Mouse (Mus musculus): Measurements from ENCODE around the gene Dab1. TPM values are rescaled to one million over a fixed set of nuclear protein-coding genes. Genes with fewer than 3 reads are reported as not detected.

Gene Dab1
- polyA plus RNA-seq, 1 experiment from 2014 or later, result 1.3 TPM

DNA sequence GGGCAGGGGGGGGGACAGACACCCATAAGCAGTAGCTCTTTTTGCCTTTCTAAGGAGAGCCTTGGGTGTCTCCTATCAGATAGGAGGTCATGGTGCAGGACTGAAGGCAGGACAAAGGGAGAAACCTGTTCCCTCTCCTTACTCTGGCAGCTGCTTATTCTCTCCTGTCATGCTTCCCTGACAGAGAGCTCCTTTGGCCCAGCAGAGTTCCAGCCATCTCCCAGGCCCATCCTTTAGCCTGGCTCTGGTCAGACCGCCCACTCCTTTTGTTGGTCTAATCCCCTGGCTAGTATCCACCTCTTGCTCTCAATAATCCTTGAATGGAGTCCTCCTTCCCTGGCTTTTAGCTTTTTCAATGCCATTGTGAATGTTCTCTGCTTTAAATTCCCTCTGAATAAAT is 878.1 kb downstream of the Dab1 start:
- H3K4me2 ChIP-seq (ENCODE audit: low read depth, low read length), result no peak overlapping the region
- H3K4me3 ChIP-seq (ENCODE audit: low read depth, low read length), result no peak overlapping the region
- 76% methylated on average over 1 of the region's 1 CpGs for WGBS (ENCODE audit: insufficient replicate concordance)
- H3K36me3 ChIP-seq (ENCODE audit: control insufficient read depth, insufficient read depth), result no peaks in the 10 kb centered on the region
- no peaks in the 10 kb centered on the region for H3K9me3 ChIP-seq (replicated peaks; ENCODE audit: control insufficient read depth, low read length)
- no peaks in the 10 kb centered on the region for H3K27me3 ChIP-seq (ENCODE audit: control insufficient read depth, insufficient read depth, low read depth, low read length)
- no peak overlapping the region for H3K9ac ChIP-seq (ENCODE audit: low read depth, low read length)
- ATAC-seq (ENCODE audit: low read depth), result no peak
- H3K27ac ChIP-seq (ENCODE audit: low read length), result no peak overlapping the region
- no peaks in the 10 kb centered on the region; the same call in 1 of the 2 replicates for H3K4me1 ChIP-seq (ENCODE audit: control insufficient read depth, low read depth, low read length)

DNA sequence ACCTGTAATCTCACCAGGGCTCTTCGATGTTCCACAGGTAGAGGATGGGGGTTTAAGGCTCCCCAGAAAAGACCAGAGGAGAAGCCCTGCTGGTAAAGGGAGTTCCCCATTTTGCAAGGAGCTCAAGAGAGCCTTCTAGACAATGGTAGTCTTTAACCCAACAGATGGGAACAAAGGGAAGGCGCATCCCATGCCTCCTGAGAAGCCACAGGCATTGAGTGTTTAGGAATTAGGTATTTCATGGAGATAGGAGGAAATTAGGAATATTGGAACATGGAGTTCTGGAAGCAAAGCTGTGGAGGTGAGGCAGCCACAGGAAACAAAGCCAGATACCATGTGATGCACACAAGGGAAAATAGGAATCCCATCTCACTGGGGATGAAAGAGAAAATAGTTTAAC is 881.0 kb downstream of the Dab1 start:
- no peaks in the 10 kb centered on the region for H3K27me3 ChIP-seq (ENCODE audit: control insufficient read depth, insufficient read depth, low read depth, low read length)
- no peak for ATAC-seq (ENCODE audit: low read depth)

DNA sequence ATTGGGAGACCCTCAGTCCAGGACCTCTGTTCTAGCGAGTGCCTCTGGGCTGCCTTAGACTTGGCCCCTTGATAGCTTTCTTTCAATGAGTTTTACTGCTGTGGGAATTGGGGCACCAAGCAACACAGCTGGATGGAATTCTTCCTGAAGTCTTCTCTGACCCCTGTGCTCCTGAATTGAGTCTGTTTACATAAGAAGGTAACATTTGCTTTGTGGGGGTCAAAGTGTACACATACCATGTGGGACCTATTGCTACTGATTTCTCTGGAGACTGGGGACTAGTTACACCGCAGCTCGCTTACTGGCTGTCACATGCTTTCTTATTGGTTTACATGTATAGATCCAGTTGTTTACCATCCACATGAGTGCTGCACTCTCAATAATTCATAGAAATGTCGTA is 881.5 kb downstream of the Dab1 start:
- no peak overlapping the region for H3K27ac ChIP-seq (ENCODE audit: low read length)
- peak; percentile 73; the same call in 1 of the 2 replicates for ATAC-seq (ENCODE audit: low read depth)
- no peak overlapping the region for H3K4me2 ChIP-seq (ENCODE audit: low read depth, low read length)
- no peaks in the 10 kb centered on the region for H3K36me3 ChIP-seq (ENCODE audit: control insufficient read depth, insufficient read depth)
- H3K27me3 ChIP-seq (ENCODE audit: control insufficient read depth, insufficient read depth, low read depth, low read length), result no peaks in the 10 kb centered on the region
- no peaks in the 10 kb centered on the region; the same call in 1 of the 2 replicates for H3K4me1 ChIP-seq (ENCODE audit: control insufficient read depth, low read depth, low read length)
- no peak overlapping the region for H3K4me3 ChIP-seq (ENCODE audit: low read depth, low read length)
- H3K9me3 ChIP-seq (replicated peaks; ENCODE audit: control insufficient read depth, low read length), result no peaks in the 10 kb centered on the region
- H3K9ac ChIP-seq (ENCODE audit: low read depth, low read length), result no peak overlapping the region
- 48% methylated on average over 4 of the region's 4 CpGs for WGBS (ENCODE audit: insufficient replicate concordance)

More for the DNA sequence above, 881.0 kb downstream of the Dab1 start:
- Histone ChIP-seq H3K4me2 (ENCODE audit: low read depth, low read length) (no peak overlapping the region), H3K9ac (ENCODE audit: low read depth, low read length) (no peak overlapping the region), H3K36me3 (ENCODE audit: control insufficient read depth, insufficient read depth) (no peaks in the 10 kb centered on the region), H3K4me1 (ENCODE audit: control insufficient read depth, low read depth, low read length) (no peaks in the 10 kb centered on the region; the same call in 1 of the 2 replicates), H3K9me3 (replicated peaks; ENCODE audit: control insufficient read depth, low read length) (no peaks in the 10 kb centered on the region), H3K27ac (ENCODE audit: low read length) (no peak overlapping the region), H3K4me3 (ENCODE audit: low read depth, low read length) (no peak overlapping the region)
- 58% methylated on average over 2 of the region's 2 CpGs for WGBS (ENCODE audit: insufficient replicate concordance)

DNA sequence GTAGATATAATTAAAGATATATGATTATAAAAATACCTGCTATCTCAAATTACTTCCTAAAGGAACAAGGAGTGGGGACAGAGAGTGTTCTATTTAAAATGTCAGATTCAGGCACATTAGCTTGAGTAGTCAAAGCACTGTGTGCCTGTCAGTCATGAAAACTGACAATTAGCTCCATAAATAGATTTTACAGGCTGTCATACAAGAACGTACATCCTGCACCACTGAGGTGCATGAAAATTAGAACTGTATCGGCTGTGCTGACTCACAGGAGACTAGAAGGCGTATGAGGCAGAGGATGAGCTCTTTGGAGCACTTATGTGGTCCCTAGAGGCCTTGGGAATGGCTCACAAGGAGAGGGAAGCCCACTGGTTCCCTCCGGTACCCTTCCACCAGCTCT is 882.1 kb downstream of the Dab1 start:
- H3K27me3 ChIP-seq (ENCODE audit: control insufficient read depth, insufficient read depth, low read depth, low read length), result no peaks in the 10 kb centered on the region
- no peaks in the 10 kb centered on the region; the same call in 1 of the 2 replicates for H3K4me1 ChIP-seq (ENCODE audit: control insufficient read depth, low read depth, low read length)
- H3K36me3 ChIP-seq (ENCODE audit: control insufficient read depth, insufficient read depth), result no peaks in the 10 kb centered on the region
- ATAC-seq (ENCODE audit: low read depth), result no peak
- H3K9ac ChIP-seq (ENCODE audit: low read depth, low read length), result no peak overlapping the region
- no peak overlapping the region for H3K4me2 ChIP-seq (ENCODE audit: low read depth, low read length)
- WGBS (ENCODE audit: insufficient replicate concordance), result 63% methylated on average over 4 of the region's 4 CpGs
- H3K27ac ChIP-seq (ENCODE audit: low read length), result no peak overlapping the region
- H3K4me3 ChIP-seq (ENCODE audit: low read depth, low read length), result no peak overlapping the region
- no peaks in the 10 kb centered on the region for H3K9me3 ChIP-seq (replicated peaks; ENCODE audit: control insufficient read depth, low read length)

DNA sequence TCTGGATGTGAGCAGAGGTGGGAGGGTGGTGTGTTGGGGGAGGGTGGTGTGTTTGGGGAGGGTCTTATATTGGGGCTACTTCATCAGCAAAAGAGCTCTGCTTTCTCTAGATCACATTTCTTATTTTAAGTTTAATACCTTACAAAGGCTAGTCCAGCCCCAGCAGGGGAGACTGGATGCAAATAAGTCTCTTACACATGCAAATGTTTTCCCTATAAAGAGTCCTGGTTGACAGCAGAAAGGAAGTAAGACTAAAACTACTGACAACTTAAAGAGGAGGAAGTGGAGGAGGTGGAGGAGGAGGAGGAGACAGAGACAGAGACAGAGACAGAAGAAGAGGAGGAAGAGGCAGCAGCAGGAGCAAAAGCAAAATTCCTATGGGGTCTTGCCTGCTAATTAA is 885.8 kb downstream of the Dab1 start:
- H3K4me1 ChIP-seq (ENCODE audit: control insufficient read depth, low read depth, low read length), result no peaks in the 10 kb centered on the region; the same call in 1 of the 2 replicates
- H3K4me3 ChIP-seq (ENCODE audit: low read depth, low read length), result no peak overlapping the region
- ATAC-seq (ENCODE audit: low read depth), result no peak
- H3K27ac ChIP-seq (ENCODE audit: low read length), result no peak overlapping the region
- H3K9me3 ChIP-seq (replicated peaks; ENCODE audit: control insufficient read depth, low read length), result no peaks in the 10 kb centered on the region
- no peak overlapping the region for H3K4me2 ChIP-seq (ENCODE audit: low read depth, low read length)
- no peaks in the 10 kb centered on the region for H3K27me3 ChIP-seq (ENCODE audit: control insufficient read depth, insufficient read depth, low read depth, low read length)
- H3K9ac ChIP-seq (ENCODE audit: low read depth, low read length), result no peak overlapping the region
- H3K36me3 ChIP-seq (ENCODE audit: control insufficient read depth, insufficient read depth), result no peaks in the 10 kb centered on the region

DNA sequence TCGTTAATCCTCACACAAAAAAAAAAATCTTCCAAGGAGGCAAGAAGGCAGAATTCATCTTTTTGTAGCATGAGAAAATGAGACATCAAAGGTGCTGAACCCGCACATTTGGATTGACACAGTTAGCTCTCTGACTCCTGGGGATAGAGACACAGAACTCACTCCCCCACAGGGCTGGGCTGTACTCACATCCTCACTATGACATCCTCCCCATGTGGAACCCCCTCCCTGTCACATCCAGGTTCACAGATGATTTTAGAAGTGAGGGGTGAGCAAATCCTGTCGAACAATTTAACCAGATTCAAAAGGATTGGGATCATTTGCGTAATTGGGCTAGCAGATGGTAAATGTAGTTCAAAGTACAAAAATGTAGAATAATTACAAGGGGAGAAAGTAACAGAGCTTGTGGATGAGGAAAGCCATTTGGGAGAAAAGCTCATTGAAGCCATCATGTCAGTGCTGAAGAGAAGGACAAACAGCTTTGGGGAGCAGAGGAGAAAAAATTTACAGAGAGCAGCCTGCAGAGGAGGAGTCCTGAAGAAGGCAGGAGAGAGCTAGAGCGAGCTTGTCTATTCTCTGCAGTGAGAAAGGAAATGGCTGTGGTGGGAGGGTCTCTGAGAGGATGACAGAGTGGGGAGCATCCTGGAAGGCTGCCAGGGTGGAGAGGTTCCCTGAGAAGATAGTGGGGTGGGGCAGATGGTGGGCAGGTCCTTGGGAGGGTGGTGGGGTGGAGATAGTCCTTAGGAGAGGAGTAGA is 890.2 kb downstream of the Dab1 start:
- H3K4me1 ChIP-seq (ENCODE audit: control insufficient read depth, low read depth, low read length), result no peaks in the 10 kb centered on the region
- ATAC-seq (ENCODE audit: low read depth), result no peak
- no peak overlapping the region for H3K9ac ChIP-seq (ENCODE audit: low read depth, low read length)
- H3K27ac ChIP-seq (ENCODE audit: low read length), result no peak overlapping the region
- H3K4me3 ChIP-seq (ENCODE audit: low read depth, low read length), result no peak overlapping the region
- no peaks in the 10 kb centered on the region for H3K9me3 ChIP-seq (replicated peaks; ENCODE audit: control insufficient read depth, low read length)
- H3K4me2 ChIP-seq (ENCODE audit: low read depth, low read length), result no peak overlapping the region
- 44% methylated on average over 5 of the region's 5 CpGs for WGBS (ENCODE audit: insufficient replicate concordance)
- H3K27me3 ChIP-seq (ENCODE audit: control insufficient read depth, insufficient read depth, low read depth, low read length), result no peaks in the 10 kb centered on the region
- H3K36me3 ChIP-seq (ENCODE audit: control insufficient read depth, insufficient read depth), result no peaks in the 10 kb centered on the region

DNA sequence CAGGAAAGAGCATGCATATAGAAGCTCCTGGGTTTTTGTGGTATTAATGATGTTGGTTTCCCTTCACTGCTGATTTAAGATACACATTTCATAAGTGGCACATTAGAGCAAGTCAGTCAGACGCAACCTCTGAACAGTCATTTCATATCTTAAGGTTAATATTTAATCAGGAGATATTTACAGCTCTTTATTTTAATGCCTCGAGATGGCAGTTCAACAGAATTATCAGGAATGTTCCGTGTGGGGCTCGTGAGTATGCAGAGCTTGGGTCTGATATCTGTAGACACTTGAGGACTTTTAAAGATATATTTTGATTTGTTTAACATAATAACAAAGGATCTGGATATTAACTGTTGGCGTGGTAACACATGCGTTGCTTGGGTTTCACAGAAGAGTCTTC is 892.7 kb downstream of the Dab1 start:
- no peak overlapping the region for H3K9ac ChIP-seq (ENCODE audit: low read depth, low read length)
- H3K36me3 ChIP-seq (ENCODE audit: control insufficient read depth, insufficient read depth), result no peaks in the 10 kb centered on the region
- no peaks in the 10 kb centered on the region for H3K4me1 ChIP-seq (ENCODE audit: control insufficient read depth, low read depth, low read length)
- no peaks in the 10 kb centered on the region for H3K9me3 ChIP-seq (replicated peaks; ENCODE audit: control insufficient read depth, low read length)
- H3K4me2 ChIP-seq (ENCODE audit: low read depth, low read length), result no peak overlapping the region
- H3K4me3 ChIP-seq (ENCODE audit: low read depth, low read length), result no peak overlapping the region
- no peak overlapping the region for H3K27ac ChIP-seq (ENCODE audit: low read length)
- no peaks in the 10 kb centered on the region for H3K27me3 ChIP-seq (ENCODE audit: control insufficient read depth, insufficient read depth, low read depth, low read length)
- ATAC-seq (ENCODE audit: low read depth), result no peak
- 60% methylated on average over 6 of the region's 6 CpGs for WGBS (ENCODE audit: insufficient replicate concordance)

DNA sequence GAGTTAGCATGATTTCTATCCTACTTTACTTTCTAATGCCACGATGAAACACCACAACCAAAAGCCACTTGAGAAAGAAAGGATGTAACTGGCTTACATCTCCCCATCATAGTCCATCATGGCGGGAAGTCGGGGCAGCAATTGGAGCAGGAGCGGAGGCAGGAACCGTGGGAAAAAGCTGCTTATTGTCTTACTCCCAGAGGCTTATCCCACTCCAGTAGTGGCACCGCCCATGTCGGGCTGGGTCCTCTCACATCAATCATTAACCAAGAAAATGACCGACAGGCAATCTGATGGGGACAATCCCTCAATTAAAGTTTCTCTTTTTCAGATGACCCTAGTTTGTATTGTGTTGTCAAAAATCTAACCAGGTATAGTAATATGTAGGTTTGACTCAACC is 893.4 kb downstream of the Dab1 start:
- H3K9me3 ChIP-seq (replicated peaks; ENCODE audit: control insufficient read depth, low read length), result no peaks in the 10 kb centered on the region
- no peaks in the 10 kb centered on the region for H3K27me3 ChIP-seq (ENCODE audit: control insufficient read depth, insufficient read depth, low read depth, low read length)
- no peaks in the 10 kb centered on the region for H3K36me3 ChIP-seq (ENCODE audit: control insufficient read depth, insufficient read depth)
- ATAC-seq (ENCODE audit: low read depth), result no peak
- no peak overlapping the region for H3K27ac ChIP-seq (ENCODE audit: low read length)
- no peaks in the 10 kb centered on the region for H3K4me1 ChIP-seq (ENCODE audit: control insufficient read depth, low read depth, low read length)
- 64% methylated on average over 8 of the region's 8 CpGs for WGBS (ENCODE audit: insufficient replicate concordance)
- no peak overlapping the region for H3K4me3 ChIP-seq (ENCODE audit: low read depth, low read length)
- H3K4me2 ChIP-seq (ENCODE audit: low read depth, low read length), result no peak overlapping the region
- H3K9ac ChIP-seq (ENCODE audit: low read depth, low read length), result no peak overlapping the region

DNA sequence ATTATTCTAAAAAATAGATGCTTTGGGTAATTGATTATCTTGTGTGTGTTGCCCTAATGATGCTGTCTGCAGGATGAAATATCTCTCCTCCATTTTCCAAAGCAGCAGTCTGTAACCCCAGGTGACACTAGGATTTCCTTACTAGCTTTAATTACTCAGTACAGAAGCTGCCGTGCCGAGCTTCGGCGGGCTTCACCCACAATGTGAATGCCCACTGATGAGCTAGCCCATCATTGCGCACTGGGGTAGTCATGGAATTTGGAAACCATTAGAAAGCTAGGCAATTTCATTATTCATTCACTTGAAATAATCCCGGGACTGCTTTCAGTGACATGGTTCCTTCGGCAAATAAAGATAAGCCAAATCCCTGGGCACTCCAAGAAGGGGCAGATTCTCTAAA is 894.5 kb downstream of the Dab1 start:
- 73% methylated on average over 7 of the region's 7 CpGs for WGBS (ENCODE audit: insufficient replicate concordance)
- ATAC-seq (ENCODE audit: low read depth), result no peak

More for the DNA sequence above, 894.5 kb downstream of the Dab1 start:
- no peak overlapping the region for H3K4me2 ChIP-seq (ENCODE audit: low read depth, low read length)
- H3K9ac ChIP-seq (ENCODE audit: low read depth, low read length), result no peak overlapping the region
- no peaks in the 10 kb centered on the region for H3K4me1 ChIP-seq (ENCODE audit: control insufficient read depth, low read depth, low read length)
- H3K36me3 ChIP-seq (ENCODE audit: control insufficient read depth, insufficient read depth), result no peaks in the 10 kb centered on the region
- H3K4me3 ChIP-seq (ENCODE audit: low read depth, low read length), result no peak overlapping the region
- no peaks in the 10 kb centered on the region for H3K9me3 ChIP-seq (replicated peaks; ENCODE audit: control insufficient read depth, low read length)
- no peaks in the 10 kb centered on the region for H3K27me3 ChIP-seq (ENCODE audit: control insufficient read depth, insufficient read depth, low read depth, low read length)
- H3K27ac ChIP-seq (ENCODE audit: low read length), result no peak overlapping the region

All from liver, embryonic 16.5 days (tissue).